Mouse (Mus musculus): ENCODE measurements around the gene Lpo.

Gene Lpo

DNA sequence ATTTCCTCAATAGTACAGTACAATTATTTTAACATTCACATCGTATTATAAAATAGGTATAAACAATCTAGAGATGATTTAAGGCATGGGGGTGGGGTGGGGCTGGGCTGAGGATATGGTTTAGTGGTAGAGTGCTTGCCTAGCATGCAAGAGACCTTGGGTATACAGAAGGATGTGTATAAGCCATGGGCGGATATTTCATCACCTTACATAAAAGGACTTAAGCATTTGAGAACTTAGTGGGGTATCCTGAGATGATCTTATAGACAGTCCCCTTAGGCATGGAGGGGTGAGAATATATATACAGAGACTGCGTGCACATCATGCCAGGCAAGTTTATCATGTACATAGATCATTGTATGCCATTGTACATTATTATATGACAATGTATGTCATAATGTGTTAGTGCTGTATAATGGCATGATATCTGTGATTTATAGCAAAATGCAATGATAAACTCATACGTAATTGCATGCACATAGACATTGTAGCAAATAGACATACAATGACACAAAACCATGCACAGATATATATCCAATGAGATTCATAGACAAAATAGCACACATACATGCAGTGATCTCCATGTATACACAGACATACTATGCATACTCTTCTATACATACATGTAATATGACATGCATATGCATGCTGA is 69.0 kb downstream of the Lpo start:
- no peak for DNase-seq (ENCODE audit: low spot score in 2 of 2)

DNA sequence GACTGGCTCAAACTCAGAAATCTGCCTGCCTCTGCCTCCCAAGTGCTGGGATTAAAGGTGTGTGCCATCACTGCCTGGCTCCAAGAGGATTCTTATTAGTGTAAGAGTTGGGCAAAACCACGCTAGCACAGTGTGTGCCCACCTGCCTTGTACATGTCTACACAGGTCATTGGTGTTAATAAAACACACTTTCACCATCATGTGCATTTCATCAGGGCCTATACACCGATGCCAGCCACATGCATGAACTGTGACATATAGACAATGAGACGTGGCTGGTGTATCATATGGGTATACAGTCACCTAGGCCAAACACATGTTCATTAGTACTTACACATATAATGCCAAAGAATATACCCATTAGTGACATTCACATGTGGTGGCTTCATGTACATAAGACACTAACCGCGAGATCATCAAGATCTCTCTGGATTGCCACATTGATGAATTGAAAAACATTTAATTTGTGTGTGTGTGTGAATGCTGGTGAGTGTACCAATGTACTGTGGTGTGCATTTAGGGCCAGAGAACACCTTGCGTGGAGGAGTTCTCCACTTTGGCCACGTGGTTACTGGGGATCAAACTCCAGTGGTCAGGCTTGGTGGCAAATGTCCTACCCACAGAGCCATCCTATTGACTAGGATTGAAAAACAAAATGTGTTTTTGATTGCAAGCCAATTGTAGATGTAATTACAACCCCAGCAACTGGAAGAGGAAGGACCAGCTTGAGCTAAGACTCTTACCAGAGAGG is 69.8 kb downstream of the Lpo start:
- DNase-seq (ENCODE audit: low spot score in 2 of 2) = no peak

DNA sequence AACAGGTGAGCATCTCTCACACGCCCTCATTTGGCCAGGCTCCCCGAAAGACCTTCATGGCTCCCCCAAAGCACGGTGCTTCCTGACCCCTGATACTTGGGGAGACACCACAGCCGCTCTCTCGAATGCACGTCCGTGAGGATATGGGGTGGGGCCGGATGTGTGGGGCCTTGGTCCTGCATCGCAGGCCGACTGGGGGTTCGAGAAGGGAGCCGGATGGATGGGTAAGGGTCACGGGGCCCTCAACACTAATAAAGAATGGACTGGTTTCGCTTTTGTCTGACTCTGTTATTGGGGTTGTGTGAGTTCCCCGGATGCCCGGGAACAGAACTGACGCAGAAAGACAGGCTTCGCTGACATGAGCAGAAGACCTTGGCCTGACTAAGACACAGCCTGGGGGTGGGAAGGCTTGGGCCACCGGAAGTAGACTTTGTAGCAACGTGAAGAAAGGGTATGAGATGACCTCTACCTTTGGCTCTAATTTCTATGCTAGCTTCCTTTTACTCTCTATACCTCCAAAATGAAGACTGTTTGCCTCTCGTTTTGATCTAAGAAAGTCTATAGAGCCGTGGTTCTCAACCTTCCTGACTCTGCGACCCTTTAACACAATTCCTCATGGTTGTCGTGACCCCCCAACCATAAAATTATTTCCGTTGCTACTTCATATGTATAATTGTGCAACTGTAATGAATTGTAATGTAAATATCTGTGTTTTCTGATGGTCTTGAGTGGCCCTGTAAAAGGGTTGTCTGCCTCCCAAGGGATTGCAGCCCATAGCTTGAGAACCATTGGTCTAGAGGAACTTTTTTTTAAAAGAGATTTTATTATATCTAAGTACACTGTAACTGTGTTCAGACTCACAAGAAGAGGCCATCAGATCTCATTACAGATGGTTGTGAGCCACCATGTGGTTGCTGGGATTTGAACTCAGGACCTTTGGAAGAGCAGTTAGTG is 70.8 kb downstream of the Lpo start:
- DNase-seq (ENCODE audit: low spot score in 2 of 2) = no peak
